Mouse (Mus musculus) liver, embryonic 12.5 days (tissue): ENCODE results near the gene Sec24c. TPM values are rescaled to one million over a fixed set of nuclear protein-coding genes. Genes with fewer than 3 reads are reported as not detected.

Experiments used
- ATAC-seq: fragments of 200-750 bp; cut with Nextera tagmentation; 2 replicates; pipeline ENCODE4 v1.8.0; 2017; ENCODE audit warnings: moderate number of reproducible peaks, mild to moderate bottlenecking, moderate library complexity
- H3K27ac ChIP-seq: fragments of 300-500 bp; sonication (generic); 2 replicates; pipeline ENCODE4 v1.5.1; 2016; ENCODE audit warnings: mild to moderate bottlenecking
- H3K27me3 ChIP-seq: fragments of 300-500 bp; sonication (generic); replicated peaks from 2 replicates; pipeline ENCODE4 v1.6.1; 2016; ENCODE audit warnings: mild to moderate bottlenecking, moderate library complexity
- H3K36me3 ChIP-seq: fragments of 300-500 bp; sonication (generic); 2 replicates; pipeline ENCODE4 v1.6.1; 2016; ENCODE audit warnings: mild to moderate bottlenecking, moderate library complexity
- H3K4me1 ChIP-seq: fragments of 300-500 bp; sonication (generic); 2 replicates; pipeline ENCODE4 v1.6.1; 2016
- H3K4me2 ChIP-seq: fragments of 300-500 bp; sonication (generic); 2 replicates; pipeline ENCODE4 v1.6.1; 2016; ENCODE audit warnings: mild to moderate bottlenecking, moderate library complexity
- H3K4me3 ChIP-seq: fragments of 300-500 bp; sonication (generic); 2 replicates; pipeline ENCODE4 v1.5.1; 2016; ENCODE audit warnings: mild to moderate bottlenecking, moderate library complexity
- H3K9ac ChIP-seq: fragments of 300-500 bp; sonication (generic); 2 replicates; pipeline ENCODE4 v1.6.1; 2016; ENCODE audit warnings: mild to moderate bottlenecking, moderate library complexity
- H3K9me3 ChIP-seq: fragments of 300-500 bp; sonication (generic); replicated peaks from 2 replicates; pipeline ENCODE4 v1.6.1; 2016; ENCODE audit warnings: mild to moderate bottlenecking, moderate library complexity
- WGBS: fragments of 180-500 bp; shearing (Covaris S2); methylation state at CpG from one replicate; pipeline ENCODE4 v1.1.7; 2016; ENCODE audit not compliant: insufficient replicate concordance; 5-methylcytosine and 5-hydroxymethylcytosine counted together
- polyA plus RNA-seq: library from polyadenylated mRNA; unstranded; fragments of >200 nt; fragmentation: Nextera tagmentation; extraction: Ambion mirVana; gene quantifications from 2 replicates; pipeline ENCODE4 v1.2.1, GENCODE M21; 2016

Sec24c gene
- polyA plus RNA-seq, 1 experiment from 2014 or later, result 51.9 TPM

DNA sequence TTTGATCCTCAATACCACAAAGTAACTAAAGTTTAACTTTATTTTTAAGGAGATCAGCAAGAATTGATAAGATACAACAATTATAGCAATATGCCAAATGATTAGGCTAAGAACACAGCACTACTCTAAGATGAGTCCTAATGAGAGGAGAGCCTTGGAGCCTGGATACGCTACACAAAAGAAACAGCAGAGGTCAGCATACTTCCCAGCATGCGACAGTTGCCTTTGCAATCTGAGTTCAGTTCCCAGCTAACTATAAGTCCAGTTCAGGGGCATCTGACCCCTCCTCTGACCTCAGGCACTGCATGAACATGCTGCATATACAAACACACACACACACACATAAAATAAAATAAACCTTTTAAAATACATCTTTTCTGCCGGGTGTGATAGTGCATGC is 28.6 kb upstream of the Sec24c start:
- Histone ChIP-seq H3K9me3 (no peaks in the 10 kb centered on the region), H3K9ac (no peak overlapping the region), H3K27me3 (no peaks in the 10 kb centered on the region), H3K4me3 (no peak overlapping the region), H3K27ac (no peak overlapping the region), H3K4me2 (no peak overlapping the region), H3K36me3 (no peaks in the 10 kb centered on the region), H3K4me1 (peaks cover 10% of the 10 kb centered on the region)
- WGBS, result 49% methylated on average over 3 of the region's 3 CpGs
- no peak for ATAC-seq

DNA sequence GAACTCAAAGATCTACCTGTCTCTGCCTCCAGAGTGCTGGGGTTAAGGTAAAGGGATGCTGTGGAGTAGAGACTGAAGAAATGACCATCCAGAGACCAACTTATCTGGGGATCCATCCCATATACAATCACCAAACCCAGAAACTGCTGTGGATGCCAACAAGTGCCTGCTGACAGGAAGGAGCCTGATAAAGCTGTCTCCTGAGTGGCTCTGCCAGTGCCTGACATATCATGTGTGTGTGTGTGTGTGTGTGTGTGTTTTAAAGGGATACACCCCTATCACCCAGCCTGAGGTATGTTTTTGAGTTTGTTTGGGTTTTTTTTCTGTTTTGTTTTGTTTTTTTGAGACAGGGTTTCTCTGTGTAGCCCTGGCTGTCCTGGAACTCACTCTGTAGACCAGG is 27.7 kb upstream of the Sec24c start:
- Histone ChIP-seq H3K4me3 (no peak overlapping the region), H3K27ac (no peak overlapping the region), H3K4me2 (no peak overlapping the region), H3K27me3 (no peaks in the 10 kb centered on the region), H3K9me3 (no peaks in the 10 kb centered on the region), H3K9ac (no peak overlapping the region), H3K36me3 (no peaks in the 10 kb centered on the region), H3K4me1 (peaks cover 10% of the 10 kb centered on the region)
- ATAC-seq, result no peak

DNA sequence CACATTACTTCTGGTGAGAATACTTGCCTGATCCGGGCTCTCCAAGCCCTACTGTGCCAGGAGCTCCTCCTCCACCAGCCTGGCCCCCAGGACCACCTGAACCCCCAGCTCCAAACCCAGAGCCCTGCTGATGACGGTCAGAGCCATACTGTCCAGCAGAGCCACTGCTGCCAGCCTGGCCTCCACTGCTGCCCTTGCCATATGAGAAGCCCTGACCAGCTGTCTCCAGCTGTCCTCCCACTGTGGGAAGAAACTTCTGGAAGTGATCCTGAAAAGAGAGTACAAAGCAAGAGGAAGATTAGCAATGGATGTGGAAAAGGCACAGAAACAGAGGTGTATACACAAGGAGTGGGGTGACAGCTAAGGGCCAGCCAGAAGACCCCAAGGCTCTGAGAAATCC is 23.1 kb upstream of the Sec24c start:
- no peaks in the 10 kb centered on the region for H3K4me1 ChIP-seq

DNA sequence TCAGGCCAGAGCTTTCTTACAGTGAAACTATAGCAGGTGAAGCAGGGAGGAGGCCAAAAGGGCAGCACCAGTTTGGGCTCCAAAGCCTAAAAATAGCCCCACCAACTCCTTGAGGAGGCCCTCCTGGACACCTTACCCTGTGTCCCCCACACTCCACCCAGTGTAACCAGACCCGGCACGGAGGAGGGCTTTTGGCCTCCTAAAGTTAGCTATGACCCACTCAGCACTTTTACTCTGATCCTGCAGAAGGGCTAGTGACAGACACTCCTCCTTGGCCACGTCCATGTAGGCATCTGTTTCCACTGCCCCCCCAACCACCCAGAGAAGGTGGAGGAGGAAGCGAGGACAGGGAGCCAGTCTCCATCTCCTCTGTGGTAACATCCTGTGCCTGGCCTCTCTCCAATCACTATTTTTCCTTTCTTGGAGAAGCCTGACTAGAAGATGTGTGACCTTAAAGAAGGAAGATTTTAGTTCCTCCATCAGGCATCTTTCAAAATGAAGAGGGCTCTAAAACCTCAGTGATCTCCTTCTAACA is 22.3 kb upstream of the Sec24c start:
- WGBS, result 53% methylated on average over 4 of the region's 4 CpGs
- H3K36me3 ChIP-seq, result no peaks in the 10 kb centered on the region
- no peak for ATAC-seq
- no peak overlapping the region for H3K27ac ChIP-seq
- H3K9me3 ChIP-seq, result no peaks in the 10 kb centered on the region
- H3K9ac ChIP-seq, result no peak overlapping the region
- no peaks in the 10 kb centered on the region for H3K4me1 ChIP-seq
- no peaks in the 10 kb centered on the region; the same call in 1 of the 2 replicates for H3K27me3 ChIP-seq
- no peak overlapping the region for H3K4me2 ChIP-seq
- H3K4me3 ChIP-seq, result no peak overlapping the region

More for the DNA sequence above, 23.1 kb upstream of the Sec24c start:
- Histone ChIP-seq H3K27ac (no peak overlapping the region), H3K27me3 (no peaks in the 10 kb centered on the region; the same call in 1 of the 2 replicates), H3K9me3 (no peaks in the 10 kb centered on the region), H3K36me3 (no peaks in the 10 kb centered on the region), H3K4me2 (no peak overlapping the region), H3K4me3 (no peak overlapping the region), H3K9ac (no peak overlapping the region)
- 64% methylated on average over 2 of the region's 2 CpGs for WGBS
- no peak for ATAC-seq

DNA sequence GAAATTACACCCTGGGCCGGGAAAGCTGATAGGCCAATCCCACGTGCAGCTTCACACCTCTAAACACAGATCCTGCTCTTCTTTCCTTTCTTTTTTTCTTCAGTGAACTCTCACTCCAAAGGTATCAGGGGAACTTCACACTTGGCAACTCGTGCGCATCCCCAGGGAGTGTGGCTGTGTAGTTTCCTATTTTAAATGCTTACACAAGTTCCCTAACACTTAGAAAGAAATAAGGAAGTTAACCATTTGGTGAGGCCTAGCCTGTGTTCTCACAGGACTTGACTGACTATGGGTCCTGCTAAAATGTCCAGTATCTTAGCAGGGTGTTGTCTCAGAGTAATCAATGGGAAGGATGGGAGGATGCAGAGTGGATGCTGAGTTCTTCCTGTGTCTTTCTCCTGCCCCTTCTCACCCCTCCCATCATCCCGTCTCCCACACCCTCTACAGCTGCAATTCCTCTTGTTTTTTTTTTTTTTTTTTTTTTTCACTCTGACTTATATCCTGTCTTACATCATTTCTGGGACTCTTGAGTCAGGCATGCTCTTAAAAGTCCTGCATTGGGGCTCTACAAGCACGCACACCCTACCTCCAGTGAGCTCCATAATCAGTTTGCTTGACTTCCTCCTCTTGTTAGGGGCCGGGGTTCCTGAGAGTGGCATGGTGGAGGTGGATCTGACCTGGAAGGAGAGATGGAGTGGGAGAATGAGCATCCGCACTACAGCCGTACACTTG is 19.3 kb upstream of the Sec24c start:
- Histone ChIP-seq H3K27ac (no peak overlapping the region), H3K4me2 (no peak overlapping the region), H3K4me3 (no peak overlapping the region), H3K4me1 (peaks cover 3% of the 10 kb centered on the region), H3K36me3 (no peaks in the 10 kb centered on the region), H3K27me3 (peaks cover 4% of the 10 kb centered on the region; the same call in 1 of the 2 replicates), H3K9ac (no peak overlapping the region), H3K9me3 (no peaks in the 10 kb centered on the region)
- no peak for ATAC-seq
- 65% methylated on average over 9 of the region's 9 CpGs for WGBS

DNA sequence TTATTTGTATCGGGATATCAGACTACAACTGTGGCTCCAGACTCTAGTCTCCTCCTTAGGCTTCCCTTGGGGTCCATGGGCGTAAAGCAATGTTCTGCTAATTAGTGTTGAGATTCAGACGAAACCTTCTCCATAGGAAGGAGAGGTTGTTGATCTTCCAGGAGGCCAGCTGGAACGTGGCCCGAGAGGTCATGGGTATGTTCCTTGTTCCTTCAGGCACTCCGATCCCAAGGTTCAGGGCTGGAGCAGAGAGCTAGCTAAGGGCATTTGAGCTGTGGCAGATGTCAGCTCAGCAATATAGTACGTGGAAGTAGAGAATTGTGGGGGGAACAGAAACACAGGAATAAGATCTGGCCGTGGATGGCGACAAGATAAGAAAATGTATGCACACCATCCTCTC is 18.4 kb upstream of the Sec24c start:
- no peak for ATAC-seq
- H3K36me3 ChIP-seq, result no peaks in the 10 kb centered on the region
- H3K9me3 ChIP-seq, result no peaks in the 10 kb centered on the region
- no peak overlapping the region for H3K9ac ChIP-seq
- 70% methylated on average over 9 of the region's 9 CpGs for WGBS
- peaks cover 8% of the 10 kb centered on the region; the same call in 1 of the 2 replicates for H3K27me3 ChIP-seq
- H3K4me1 ChIP-seq, result peaks cover 9% of the 10 kb centered on the region
- H3K27ac ChIP-seq, result no peak overlapping the region
- H3K4me3 ChIP-seq, result no peak overlapping the region
- H3K4me2 ChIP-seq, result no peak overlapping the region

DNA sequence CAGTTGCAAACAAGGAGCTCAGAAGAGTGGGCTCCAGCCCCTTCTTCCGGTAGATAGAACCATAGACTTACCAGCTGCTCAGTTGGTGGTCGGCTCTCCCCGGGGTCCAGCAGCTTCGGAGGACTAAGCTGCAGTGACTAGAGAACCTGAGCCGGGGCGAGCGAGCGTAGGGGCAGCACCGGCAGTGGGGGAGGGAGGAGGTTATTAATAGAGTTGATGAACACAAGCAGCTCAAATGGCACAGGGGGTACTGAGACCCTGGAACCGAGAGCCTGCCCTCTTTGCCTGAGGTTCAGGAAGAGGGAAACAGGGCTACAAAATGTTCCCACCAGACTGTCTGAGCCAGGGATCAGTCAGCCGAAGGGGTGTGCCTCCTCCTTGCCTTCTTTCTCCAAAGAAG is 17.7 kb upstream of the Sec24c start, which contains the start of gene Myoz1:
Myoz1 (minus strand) TSS at position 180 of the 400 bp plus-strand sequence.
- no peaks in the 10 kb centered on the region for H3K9me3 ChIP-seq
- no peak within 1 kb of the TSS for H3K9ac ChIP-seq

DNA sequence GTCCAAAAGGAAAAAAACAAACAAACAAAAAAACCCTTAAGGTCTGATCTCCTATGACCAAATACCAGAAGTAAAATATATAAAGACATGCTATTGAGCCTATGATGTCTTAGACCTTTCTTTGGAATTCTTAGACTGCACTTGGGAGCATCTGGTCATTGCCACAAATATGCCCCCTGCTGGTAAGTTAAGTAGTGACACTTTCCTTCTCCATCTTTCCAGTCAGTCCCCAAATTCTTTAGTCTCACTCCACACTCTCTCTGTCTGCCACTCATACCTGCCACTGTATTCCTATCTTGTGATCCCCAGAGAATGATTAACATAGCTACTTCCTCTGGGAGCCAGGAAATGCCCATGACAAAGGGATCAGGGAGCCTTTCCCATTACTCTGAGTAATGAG is 15.8 kb upstream of the Sec24c start:
- H3K9me3 ChIP-seq, result no peaks in the 10 kb centered on the region
- H3K27me3 ChIP-seq, result peaks cover 31% of the 10 kb centered on the region
- no peaks in the 10 kb centered on the region for H3K36me3 ChIP-seq
- no peak overlapping the region for H3K4me3 ChIP-seq
- H3K27ac ChIP-seq, result no peak overlapping the region
- no peak overlapping the region for H3K9ac ChIP-seq
- H3K4me2 ChIP-seq, result no peak overlapping the region
- H3K4me1 ChIP-seq, result peaks cover 22% of the 10 kb centered on the region
- ATAC-seq, result no peak

More for the DNA sequence above, 17.7 kb upstream of the Sec24c start, which contains the start of gene Myoz1:
- H3K4me3 ChIP-seq, result no peak within 1 kb of the TSS
- peaks cover 12% of the 10 kb centered on the region for H3K27me3 ChIP-seq
- no peak within 1 kb of the TSS for H3K27ac ChIP-seq
- ATAC-seq, result no peak
- H3K4me1 ChIP-seq, result peaks cover 13% of the 10 kb centered on the region
- H3K4me2 ChIP-seq, result no peak within 1 kb of the TSS
- WGBS, result 52% methylated on average over 11 of the region's 11 CpGs
- H3K36me3 ChIP-seq, result no peaks in the 10 kb centered on the region

DNA sequence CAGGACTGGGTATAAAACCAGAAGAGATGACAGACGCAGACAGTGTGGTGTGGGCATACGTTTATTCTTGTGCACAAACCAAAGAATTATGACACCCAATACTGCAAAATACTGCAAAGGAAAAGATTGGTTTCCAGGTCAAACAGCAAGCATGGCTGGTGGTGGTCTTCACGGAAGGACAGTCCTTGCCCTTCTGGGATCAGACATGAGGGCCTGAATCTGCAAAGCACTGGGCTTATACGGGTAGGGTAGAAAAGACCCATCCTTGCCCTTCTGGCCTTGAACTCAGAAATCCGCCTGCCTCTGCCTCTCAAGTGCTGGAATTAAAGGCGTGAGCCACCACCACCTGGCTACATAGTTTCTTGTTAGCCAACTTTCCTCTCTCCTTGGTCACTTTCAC is 15.2 kb upstream of the Sec24c start:
- Histone ChIP-seq H3K27ac (no peak overlapping the region), H3K36me3 (no peaks in the 10 kb centered on the region), H3K4me2 (no peak overlapping the region), H3K4me1 (peaks cover 22% of the 10 kb centered on the region), H3K9ac (no peak overlapping the region), H3K27me3 (peaks cover 37% of the 10 kb centered on the region), H3K4me3 (no peak overlapping the region), H3K9me3 (no peaks in the 10 kb centered on the region)
- WGBS, result 71% methylated on average over 6 of the region's 6 CpGs
- no peak for ATAC-seq

DNA sequence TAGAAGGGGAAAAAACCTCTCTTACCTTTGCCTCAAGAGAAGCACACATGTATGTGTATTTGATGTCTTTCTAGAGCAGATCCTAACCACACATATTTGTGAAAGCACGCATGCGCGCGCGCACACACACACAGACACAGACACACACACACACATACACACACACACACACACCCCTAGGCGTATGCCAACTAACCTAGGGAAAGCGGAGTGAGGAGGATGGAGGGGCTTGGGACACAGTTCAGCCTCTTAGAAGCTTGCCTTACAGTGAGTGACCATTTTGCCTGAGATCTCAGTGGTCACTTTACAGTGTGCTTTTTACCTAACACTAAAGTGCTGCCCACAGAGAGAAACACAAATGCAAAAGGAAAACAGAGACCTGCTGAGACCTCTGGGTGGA is 14.4 kb upstream of the Sec24c start:
- Histone ChIP-seq H3K36me3 (no peaks in the 10 kb centered on the region), H3K27me3 (peaks cover 45% of the 10 kb centered on the region), H3K4me2 (no peak overlapping the region), H3K27ac (no peak overlapping the region), H3K4me3 (no peak overlapping the region), H3K4me1 (peaks cover 22% of the 10 kb centered on the region), H3K9me3 (no peaks in the 10 kb centered on the region), H3K9ac (no peak overlapping the region)
- ATAC-seq, result no peak
- WGBS, result 87% methylated on average over 7 of the region's 7 CpGs

DNA sequence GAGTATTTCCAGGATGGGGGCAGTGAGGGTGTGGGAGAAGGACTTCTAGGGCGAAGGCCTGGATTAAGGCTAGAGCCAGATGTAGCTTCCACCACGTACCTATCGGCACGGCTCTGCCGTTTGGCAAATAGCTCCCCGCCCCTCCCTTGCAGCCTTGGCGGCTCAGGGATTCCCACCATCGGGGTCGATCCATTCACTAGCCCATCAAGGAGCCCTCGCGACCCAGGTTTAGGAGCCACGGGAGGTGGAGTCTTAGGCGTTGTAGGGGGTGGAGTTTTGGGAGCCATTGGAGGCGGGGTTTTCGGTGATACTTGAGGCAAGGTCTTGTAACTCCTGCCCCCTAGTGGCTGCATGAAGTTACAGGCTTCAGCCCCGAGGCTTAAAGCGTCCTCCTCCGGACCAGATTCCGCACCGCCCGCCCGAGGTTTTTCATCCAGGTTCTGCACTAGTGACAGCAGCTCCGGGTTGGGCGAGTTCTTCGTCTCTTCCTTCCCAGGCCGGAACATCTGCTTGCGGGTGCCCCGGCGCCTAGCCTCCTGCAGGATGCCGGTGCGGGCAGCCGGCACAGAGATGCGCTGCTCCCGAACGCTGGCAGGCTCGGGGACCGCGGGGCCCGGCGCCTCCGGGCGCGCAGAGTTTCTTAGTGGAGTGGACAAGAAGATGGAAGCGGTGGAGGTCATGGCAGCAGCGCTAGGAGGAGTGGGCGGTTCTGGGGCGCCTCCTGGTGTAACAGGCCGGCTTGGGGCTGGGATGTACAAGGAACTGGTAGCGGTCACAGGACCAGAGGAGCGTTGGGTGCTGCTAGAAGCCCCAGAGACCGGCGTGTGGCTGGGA is 13.1 kb upstream of the Sec24c start:
- H3K36me3 ChIP-seq, result no peaks in the 10 kb centered on the region
- peak; percentile 82 for ATAC-seq
- 0 out of 2 replicates have a peak overlapping the region, but pooled peaks have one; percentile 34 for H3K27ac ChIP-seq
- peak overlapping the region; percentile 63 for H3K4me3 ChIP-seq
- peak overlapping the region; percentile 93 for H3K4me2 ChIP-seq
- peak overlapping the region; percentile 67 for H3K9ac ChIP-seq
- H3K4me1 ChIP-seq, result peaks cover 22% of the 10 kb centered on the region
- WGBS, result 3% methylated on average over 52 of the region's 52 CpGs
- H3K27me3 ChIP-seq, result peaks cover 56% of the 10 kb centered on the region
- H3K9me3 ChIP-seq, result no peaks in the 10 kb centered on the region
